21 mouse cellular contexts compared by ENCODE assay signal in the genomic region with DNA sequence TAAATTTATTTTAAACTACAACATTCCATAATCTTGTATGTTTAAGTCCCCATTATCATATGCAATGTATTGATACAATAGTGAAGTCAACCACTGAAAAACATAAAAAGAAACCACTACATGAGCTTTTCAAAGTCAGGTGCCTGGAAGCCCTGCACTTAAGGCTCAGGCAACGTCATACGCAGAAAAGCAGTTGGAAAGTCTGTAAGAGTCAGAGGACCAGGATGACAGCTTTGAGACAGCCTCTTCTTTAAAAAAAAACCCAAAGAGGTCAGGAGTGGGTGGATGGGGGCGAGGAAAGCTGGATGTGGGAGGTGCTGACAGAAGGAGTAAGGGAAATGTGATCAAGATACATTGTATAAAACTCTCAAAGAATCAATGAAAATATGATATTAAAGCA.
"Had no signal": no experiment of that assay in that cellular context is flagged by ENCODE, and none has a peak within 500 bp of the region (broad histone marks: within the 10 kb centered on the region; RNA-seq: fewer than 3 reads in every experiment).

No protein-coding gene starts in this region.

- H3K9me3 ChIP-seq: heart, embryonic 10.5 days; heart, embryonic 12.5 days; hindbrain, embryonic 10.5 days; hindbrain, embryonic 12.5 days; intestine, embryonic 15.5 days; limb, embryonic 10.5 days; limb, embryonic 12.5 days; liver, embryonic 13.5 days; liver, embryonic 15.5 days had no signal

- DNase-seq: gastrocnemius, postnatal 25 days; heart, adult 18-20 months; heart, postnatal 10 days; heart, postnatal 4 days; kidney, adult 18-20 months; kidney, adult 8-10 months; kidney, postnatal 10 days; kidney, postnatal 36 days; liver; liver, embryonic 13.5 days had no signal

- H3K9ac ChIP-seq: heart, embryonic 12.5 days; hindbrain, embryonic 12.5 days; hindbrain, embryonic 14.5 days; intestine, embryonic 15.5 days; limb, embryonic 12.5 days; liver, embryonic 13.5 days; liver, embryonic 15.5 days had no signal

- H3K4me1 ChIP-seq: intestine, embryonic 15.5 days; liver, embryonic 13.5 days; liver, embryonic 15.5 days had no signal

- H3K4me2 ChIP-seq: heart, embryonic 12.5 days; hindbrain, embryonic 12.5 days; hindbrain, embryonic 14.5 days; intestine, embryonic 15.5 days; limb, embryonic 12.5 days; liver, embryonic 11.5 days; liver, embryonic 13.5 days; liver, embryonic 15.5 days had no signal

- H3K4me3 ChIP-seq: heart, embryonic 10.5 days; heart, embryonic 12.5 days; hindbrain, embryonic 10.5 days; hindbrain, embryonic 12.5 days; intestine, embryonic 15.5 days; left cerebral cortex, adult 2 months; limb, embryonic 10.5 days; limb, embryonic 12.5 days; liver, embryonic 13.5 days; liver, embryonic 15.5 days had no signal

- H3K27ac ChIP-seq: heart, embryonic 10.5 days; hindbrain, embryonic 10.5 days; hindbrain, embryonic 12.5 days; hindbrain, embryonic 14.5 days; intestine, embryonic 15.5 days; left cerebral cortex, adult 2 months; limb, embryonic 10.5 days; limb, embryonic 12.5 days; liver, embryonic 13.5 days; liver, embryonic 15.5 days had no signal

- ATAC-seq: intestine, embryonic 15.5 days had no signal

- H3K36me3 ChIP-seq: heart, embryonic 10.5 days; heart, embryonic 12.5 days; hindbrain, embryonic 10.5 days; hindbrain, embryonic 12.5 days; intestine, embryonic 15.5 days; limb, embryonic 10.5 days; limb, embryonic 12.5 days; liver, embryonic 13.5 days; liver, embryonic 15.5 days had no signal

- H3K27me3 ChIP-seq: heart, embryonic 12.5 days; hindbrain, embryonic 12.5 days; intestine, embryonic 15.5 days; limb, embryonic 12.5 days; liver, embryonic 13.5 days; liver, embryonic 15.5 days had no signal
